Comparison of ENCODE assay signal across 15 mouse cellular contexts in genomic region chr14:29935516-29935915, GRCm38 (mm10).
"Had no signal": no experiment of that assay in that cellular context is flagged by ENCODE, and none has a peak within 500 bp of the region (broad histone marks: within the 10 kb centered on the region; RNA-seq: fewer than 3 reads in every experiment).

No protein-coding gene starts in this region.

- H3K27me3 ChIP-seq: lung, embryonic 15.5 days; midbrain, embryonic 12.5 days; neural tube, embryonic 12.5 days had no signal

- H3K27ac ChIP-seq: kidney, embryonic 15.5 days; limb, embryonic 12.5 days; liver, embryonic 13.5 days; lung, embryonic 15.5 days; midbrain, embryonic 12.5 days; neural tube, embryonic 12.5 days had no signal

- ATAC-seq: liver, postnatal 0 days had no signal

- H3K9me3 ChIP-seq: kidney, embryonic 15.5 days; limb, embryonic 12.5 days; liver, embryonic 13.5 days; lung, embryonic 15.5 days; midbrain, embryonic 12.5 days; neural tube, embryonic 12.5 days had no signal

- H3K4me3 ChIP-seq: kidney, embryonic 15.5 days; limb, embryonic 12.5 days; liver, embryonic 13.5 days; lung, embryonic 15.5 days; midbrain, embryonic 12.5 days; myocyte; neural tube, embryonic 12.5 days had no signal

- H3K4me1 ChIP-seq: liver, embryonic 13.5 days; lung, embryonic 15.5 days had no signal

- H3K9ac ChIP-seq: kidney, embryonic 15.5 days; limb, embryonic 12.5 days; liver, embryonic 13.5 days; liver, postnatal 0 days; lung, embryonic 15.5 days; midbrain, embryonic 12.5 days; neural tube, embryonic 12.5 days had no signal

- H3K4me2 ChIP-seq: kidney, embryonic 15.5 days; limb, embryonic 12.5 days; liver, embryonic 13.5 days; lung, embryonic 15.5 days; midbrain, embryonic 12.5 days; neural tube, embryonic 12.5 days had no signal

- DNase-seq: kidney, postnatal 14 days; liver; liver, embryonic 13.5 days; liver, postnatal 0 days; retina, postnatal 1 day; right cerebral cortex, postnatal 4 days; spleen, adult 18-20 months; thymus, adult 18-20 months; thymus, postnatal 14 days had no signal

- H3K36me3 ChIP-seq: kidney, embryonic 15.5 days; limb, embryonic 12.5 days; liver, embryonic 13.5 days; lung, embryonic 15.5 days; midbrain, embryonic 12.5 days; neural tube, embryonic 12.5 days had no signal
